Mouse (Mus musculus) cerebellum, adult 2 months (tissue): ENCODE measurements around the gene 9130023H24Rik.

Experiments used
- CTCF ChIP-seq: fragments of 200-500 bp; IDR thresholded peaks from 2 replicates; pipeline ENCODE4 v1.5.1; 2011; ENCODE audit warnings: low read depth, mild to moderate bottlenecking, control low read depth, low read length, moderate library complexity, borderline replicate concordance; ENCODE audit not compliant: insufficient read depth
- POLR2A ChIP-seq: fragments of 200-500 bp; IDR thresholded peaks from 2 replicates; pipeline ENCODE4 v1.6.1; 2011; ENCODE audit warnings: low read length, control low read depth, borderline replicate concordance; ENCODE audit not compliant: insufficient read depth

DNA sequence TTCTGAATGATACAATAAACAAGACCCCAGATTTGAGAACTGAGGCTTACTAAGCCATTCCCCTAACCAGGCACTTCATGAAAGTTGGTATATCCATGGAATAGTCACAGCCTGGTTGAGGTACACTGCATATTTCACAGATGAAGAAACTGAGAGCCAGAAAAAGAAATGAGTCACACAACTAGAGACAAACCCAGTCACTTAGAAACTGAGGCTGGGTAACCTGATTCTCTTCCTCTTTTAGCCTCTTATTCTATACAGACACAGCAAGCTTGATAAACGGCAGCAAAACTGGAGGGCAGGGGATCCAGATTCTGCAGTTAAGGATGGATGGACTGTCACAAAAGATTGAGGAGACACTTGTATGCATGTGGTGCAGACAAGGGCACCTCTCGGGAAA, 3.0 kb downstream of the 9130023H24Rik start:
- TF ChIP-seq POLR2A (no peak), CTCF (no peak)
